Comparison of ENCODE assay signal across 9 mouse cellular contexts in the genomic region with DNA sequence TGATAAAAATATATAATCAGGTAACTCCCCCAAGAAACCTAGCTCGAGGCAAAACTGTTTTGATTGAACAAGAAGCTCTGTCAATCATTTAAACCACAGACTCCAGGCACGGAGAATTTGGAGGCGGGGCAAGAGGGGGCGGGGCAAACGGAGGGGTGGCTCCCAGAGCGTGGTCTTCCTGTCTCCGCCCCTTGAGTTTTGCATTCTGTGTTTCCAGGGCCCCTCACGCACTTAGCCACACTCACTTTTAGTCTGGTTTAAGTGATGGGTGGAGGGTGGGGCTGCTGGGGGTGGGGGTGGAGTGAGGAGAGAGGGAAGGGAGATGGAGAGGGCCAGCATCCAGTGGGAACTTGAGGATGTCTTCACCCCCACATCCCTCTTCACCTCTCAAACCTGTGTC. TPM values are rescaled to one million over a fixed set of nuclear protein-coding genes. Genes with fewer than 3 reads are reported as not detected.
DNase-seq lines count a peak whose midpoint lies in the region; ATAC-seq and TF ChIP-seq lines count a peak whose summit lies in the region.
"Had no signal": no experiment of that assay in that cellular context is flagged by ENCODE, and none has a peak within 500 bp of the region (broad histone marks: within the 10 kb centered on the region; RNA-seq: fewer than 3 reads in every experiment).

No protein-coding gene starts in this region.

- TF ChIP-seq POLR2A in lung, adult 2 months (IDR thresholded peaks at IDR 0.05; ENCODE audit: borderline replicate concordance, extremely low read depth, low read depth, low read length): no peak

- ATAC-seq in intestine, embryonic 16.5 days: peak; percentile 39
- peak; percentile 66 for ATAC-seq in midbrain, embryonic 14.5 days (ENCODE audit: low FRiP score, low TSS enrichment)

- no peak overlapping the region; the same call in 1 of the 2 replicates for H3K9ac ChIP-seq in intestine, embryonic 16.5 days (ENCODE audit: low read depth, low read length)
- no peak overlapping the region for H3K9ac ChIP-seq in midbrain, embryonic 14.5 days (replicated peaks; ENCODE audit: low read length)
- H3K9ac ChIP-seq: liver, embryonic 14.5 days had no signal

- TF ChIP-seq CTCF in lung, adult 2 months (IDR thresholded peaks at IDR 0.05; ENCODE audit: insufficient read depth, low read length): no peak

- WGBS in lung, adult 2 months: under 1% methylated on average over 8 of the region's 8 CpGs
- under 1% methylated on average over 8 of the region's 8 CpGs for WGBS in intestine, embryonic 16.5 days
- WGBS in limb, embryonic 10.5 days: 0% methylated on average over 8 of the region's 8 CpGs
- WGBS in midbrain, embryonic 14.5 days: 0% methylated on average over 8 of the region's 8 CpGs

- H3K4me2 ChIP-seq in intestine, embryonic 16.5 days (ENCODE audit: low read depth, low read length): peak overlapping the region; percentile 92
- peak overlapping the region; percentile 93 for H3K4me2 ChIP-seq in midbrain, embryonic 14.5 days (ENCODE audit: low read length)

- H3K9me3 ChIP-seq in intestine, embryonic 16.5 days (ENCODE audit: control insufficient read depth, low read length): no peaks in the 10 kb centered on the region
- no peaks in the 10 kb centered on the region for H3K9me3 ChIP-seq in limb, embryonic 10.5 days (replicated peaks)
- H3K9me3 ChIP-seq in midbrain, embryonic 14.5 days (ENCODE audit: control insufficient read depth, low read length): no peaks in the 10 kb centered on the region

- no peaks in the 10 kb centered on the region for H3K36me3 ChIP-seq in intestine, embryonic 16.5 days (ENCODE audit: control insufficient read depth, insufficient read depth, low read length)
- H3K36me3 ChIP-seq in limb, embryonic 10.5 days: no peaks in the 10 kb centered on the region
- no peaks in the 10 kb centered on the region for H3K36me3 ChIP-seq in midbrain, embryonic 14.5 days (ENCODE audit: control insufficient read depth, insufficient read depth, low read length)

- H3K27me3 ChIP-seq in intestine, embryonic 16.5 days (replicated peaks; ENCODE audit: control insufficient read depth, insufficient read depth, low read length): no peaks in the 10 kb centered on the region; the same call in 1 of the 2 replicates
- H3K27me3 ChIP-seq in limb, embryonic 10.5 days (ENCODE audit: low read depth, poor library complexity, severe bottlenecking): peaks cover 73% of the 10 kb centered on the region
- peaks cover 23% of the 10 kb centered on the region; the same call in 1 of the 2 replicates for H3K27me3 ChIP-seq in midbrain, embryonic 14.5 days (ENCODE audit: control insufficient read depth, insufficient read depth, low read length)

- no peak overlapping the region for H3K27ac ChIP-seq in intestine, embryonic 16.5 days (ENCODE audit: low read length)
- H3K27ac ChIP-seq in limb, embryonic 10.5 days: no peak overlapping the region
- no peak overlapping the region for H3K27ac ChIP-seq in midbrain, embryonic 14.5 days (replicated peaks; ENCODE audit: low read depth, low read length)
- H3K27ac ChIP-seq: liver, embryonic 14.5 days had no signal

- peak; percentile 53 to 71 for DNase-seq in lung, adult 18-20 months
- DNase-seq in lung, adult 2 months: no peak
- peak; percentile 86 for DNase-seq in embryo, embryonic 10 days (ENCODE audit: low spot score)
- peak; percentile 46 to 74 for DNase-seq in gastrocnemius, postnatal 4 days (ENCODE audit: low spot score in 2 of 2)
- DNase-seq in limb, embryonic 10.5 days (ENCODE audit: low spot score): peak; percentile 83
- peak; percentile 90 for DNase-seq in midbrain, embryonic 14.5 days
- DNase-seq in thymus, postnatal 4 days: peak; percentile 78

- H3K4me1 ChIP-seq in lung, adult 2 months (ENCODE audit: control insufficient read depth, insufficient read depth, low read length): peaks cover 6% of the 10 kb centered on the region; the same call in 1 of the 2 replicates
- H3K4me1 ChIP-seq in intestine, embryonic 16.5 days (ENCODE audit: control insufficient read depth, insufficient read depth, low read length): peaks cover 25% of the 10 kb centered on the region
- peaks cover 72% of the 10 kb centered on the region for H3K4me1 ChIP-seq in limb, embryonic 10.5 days
- H3K4me1 ChIP-seq in midbrain, embryonic 14.5 days (ENCODE audit: control insufficient read depth, insufficient read depth, low read length): peaks cover 29% of the 10 kb centered on the region

- H3K4me3 ChIP-seq in lung, adult 2 months (replicated peaks; ENCODE audit: extremely low read depth, low read depth, low read length): no peak overlapping the region
- peak overlapping the region; percentile 62 for H3K4me3 ChIP-seq in intestine, embryonic 16.5 days (ENCODE audit: low read length)
- H3K4me3 ChIP-seq in limb, embryonic 10.5 days: peak overlapping the region; percentile 65
- peak overlapping the region; percentile 49 for H3K4me3 ChIP-seq in midbrain, embryonic 14.5 days (replicated peaks; ENCODE audit: low read depth, low read length)

RNA-seq across cellular contexts. Expression of a gene that starts 2.2 kb away (rescaled TPM):
- 91.2 and 118 TPM in 2 replicates for polyA plus RNA-seq in lung, adult 2 months (2012; rRNA removed)
- 100 to 1,000 TPM; 335 to 342 TPM for total RNA-seq in gastrocnemius, postnatal 4 days (2021)
- 25.7 and 27.8 TPM in 2 replicates for polyA plus RNA-seq in intestine, embryonic 16.5 days (2015; fragmentation: Nextera tagmentation; extraction: Ambion mirVana)
- polyA plus RNA-seq in limb, embryonic 10.5 days (2016; fragmentation: Nextera tagmentation; extraction: Ambion mirVana): 44.4 and 55.4 TPM in 2 replicates
- 22.4 and 30.4 TPM in 2 replicates for polyA plus RNA-seq in midbrain, embryonic 14.5 days (2014; fragmentation: Nextera tagmentation; extraction: Ambion mirVana)

RNA-seq across cellular contexts. Expression of a gene that starts 48.2 kb away (rescaled TPM):
- polyA plus RNA-seq in lung, adult 2 months (2012; rRNA removed): 308 and 450 TPM in 2 replicates
- total RNA-seq in gastrocnemius, postnatal 4 days (2021): 10 to 100 TPM; 45.6 to 56.5 TPM
- polyA plus RNA-seq in intestine, embryonic 16.5 days (2015; fragmentation: Nextera tagmentation; extraction: Ambion mirVana): 127 and 139 TPM in 2 replicates
- 198 and 264 TPM in 2 replicates for polyA plus RNA-seq in limb, embryonic 10.5 days (2016; fragmentation: Nextera tagmentation; extraction: Ambion mirVana)
- polyA plus RNA-seq in midbrain, embryonic 14.5 days (2014; fragmentation: Nextera tagmentation; extraction: Ambion mirVana): 200 and 310 TPM in 2 replicates
